Comparison of ENCODE assay signal across 11 mouse cellular contexts in genomic region chr6:135237326-135237725, GRCm38 (mm10). TPM values are rescaled to one million over a fixed set of nuclear protein-coding genes. Genes with fewer than 3 reads are reported as not detected.
DNase-seq lines count a peak whose midpoint lies in the region; ATAC-seq lines count a peak whose summit lies in the region.
"Had no signal": no experiment of that assay in that cellular context is flagged by ENCODE, and none has a peak within 500 bp of the region (broad histone marks: within the 10 kb centered on the region; RNA-seq: fewer than 3 reads in every experiment).

No protein-coding gene starts in this region.

- no peaks in the 10 kb centered on the region for H3K9me3 ChIP-seq in megakaryocyte, embryonic 14.5 days
- H3K9me3 ChIP-seq: limb, embryonic 12.5 days had no signal

- peak overlapping the region; percentile 71 for H3K4me3 ChIP-seq in megakaryocyte, embryonic 14.5 days (replicated peaks)
- H3K4me3 ChIP-seq: limb, embryonic 12.5 days had no signal

- peak; percentile 22 to 34 for DNase-seq in spleen, postnatal 36 days (ENCODE audit: low spot score in 2 of 2)
- DNase-seq in spleen, postnatal 14 days (ENCODE audit: low spot score in 2 of 2): no peak
- DNase-seq in urinary bladder, adult 2 months (ENCODE audit: low spot score): no peak
- DNase-seq in frontal cortex, postnatal 14 days (ENCODE audit: low spot score in 2 of 2): no peak
- DNase-seq in gastrocnemius, postnatal 25 days: no peak
- no peak for DNase-seq in left cerebral cortex, postnatal 25 days (ENCODE audit: low spot score in 2 of 2)
- DNase-seq: cerebellum, postnatal 10 days had no signal

- intact Hi-C loops in left cerebral cortex, postnatal 25 days (cut with DNase I): no loop called here

- peak; percentile 49 for ATAC-seq in inflammation-experienced regulatory T-cells, adult 6 months

- H3K36me3 ChIP-seq in megakaryocyte, embryonic 14.5 days (replicated peaks; ENCODE audit: low read length): peaks cover 31% of the 10 kb centered on the region

- peaks cover 8% of the 10 kb centered on the region for H3K27me3 ChIP-seq in megakaryocyte, embryonic 14.5 days (replicated peaks)

- H3K4me1 ChIP-seq in megakaryocyte, embryonic 14.5 days: peaks cover 44% of the 10 kb centered on the region

RNA-seq across cellular contexts. Expression of gene Gsg1, which starts 16.8 kb away (rescaled TPM):
- polyA plus RNA-seq in inflammation-experienced regulatory T-cells, adult 6 months (2017; shearing (Covaris generic)): not detected
- not detected in 2 replicates for polyA plus RNA-seq in megakaryocyte, embryonic 14.5 days (2012; ENCODE audit: insufficient read depth, low replicate concordance)
- polyA plus RNA-seq in urinary bladder, adult 2 months (2012; rRNA removed): 0.06 and 0.21 TPM in 2 replicates
- not detected for total RNA-seq in gastrocnemius, postnatal 25 days (2021)
- total RNA-seq in left cerebral cortex, postnatal 25 days (2021): not detected
- total RNA-seq: MEL had no signal

RNA-seq across cellular contexts. Expression of gene Hebp1, which starts 39.5 kb away (rescaled TPM):
- 1 to 10 TPM in 2 of 3 experiments, not detected in 1; 1.3 to 2.0 TPM for polyA plus RNA-seq in inflammation-experienced regulatory T-cells, adult 6 months (2017; shearing (Covaris generic))
- polyA plus RNA-seq in megakaryocyte, embryonic 14.5 days (2012; ENCODE audit: insufficient read depth, low replicate concordance): 3.9 TPM in 1 of 2 replicates, not detected in the other
- polyA plus RNA-seq in urinary bladder, adult 2 months (2012; rRNA removed): 40.7 and 41.8 TPM in 2 replicates
- total RNA-seq in gastrocnemius, postnatal 25 days (2021): 10 to 100 TPM in 1 of 2 experiments, 1 to 10 TPM in 1; 4.8 to 10.2 TPM
- 10 to 100 TPM; 42.6 to 43.9 TPM for total RNA-seq in left cerebral cortex, postnatal 25 days (2021)

RNA-seq across cellular contexts. Expression of gene Fam234b, which starts 39.5 kb away (rescaled TPM):
- 10 to 100 TPM; 21.9 to 30.2 (median 30.2) TPM for polyA plus RNA-seq in inflammation-experienced regulatory T-cells, adult 6 months (2017; shearing (Covaris generic))
- polyA plus RNA-seq in megakaryocyte, embryonic 14.5 days (2012; ENCODE audit: insufficient read depth, low replicate concordance): 1.1 and 2.3 TPM in 2 replicates
- polyA plus RNA-seq in urinary bladder, adult 2 months (2012; rRNA removed): 5.6 and 5.9 TPM in 2 replicates
- 1 to 10 TPM; 3.4 to 3.9 TPM for total RNA-seq in gastrocnemius, postnatal 25 days (2021)
- total RNA-seq in left cerebral cortex, postnatal 25 days (2021): 100 to 1,000 TPM; 143 to 147 TPM

Comparison
In these comparisons a context has a peak if more than half of its experiments do, and no peak if none do; other contexts are left out.
1. DNase-seq: peak in spleen, postnatal 36 days (2 of 2); none in spleen, postnatal 14 days (0 of 2), urinary bladder, adult 2 months (single experiment), frontal cortex, postnatal 14 days (0 of 2), gastrocnemius, postnatal 25 days (single experiment) and left cerebral cortex, postnatal 25 days (0 of 2).